Mouse (Mus musculus): ENCODE measurements at regions not wholly inside any gene's neighbourhood (a gene's known extent, or its start where the extent isn't known, plus 50 kb on each side); places are given as distances from the start of the nearest gene placed in this dataset.

DNA sequence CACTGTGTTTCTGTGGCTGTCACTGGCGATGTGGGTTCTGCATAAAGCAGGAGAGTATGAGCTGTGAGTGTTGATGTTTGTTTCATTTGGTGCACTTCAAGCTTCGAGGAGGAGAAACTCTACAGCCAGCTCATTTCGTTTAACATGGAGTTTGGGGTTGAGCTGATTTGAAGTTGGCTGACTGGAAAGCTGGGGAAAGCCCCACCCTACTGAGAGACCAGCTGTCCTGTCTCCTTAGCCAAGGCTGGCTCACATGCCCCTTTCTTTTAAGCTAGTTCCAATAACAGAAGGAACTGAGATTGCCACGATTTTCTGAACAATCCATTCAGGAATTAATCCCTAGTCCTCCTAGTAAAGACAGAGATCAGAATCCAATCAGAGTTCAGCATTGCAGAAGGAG is 157.6 kb upstream of the Cox10 start:
- no peak for DNase-seq (ENCODE audit: inconsistent age in 2 of 2, low spot score in 1 of 2)

DNA sequence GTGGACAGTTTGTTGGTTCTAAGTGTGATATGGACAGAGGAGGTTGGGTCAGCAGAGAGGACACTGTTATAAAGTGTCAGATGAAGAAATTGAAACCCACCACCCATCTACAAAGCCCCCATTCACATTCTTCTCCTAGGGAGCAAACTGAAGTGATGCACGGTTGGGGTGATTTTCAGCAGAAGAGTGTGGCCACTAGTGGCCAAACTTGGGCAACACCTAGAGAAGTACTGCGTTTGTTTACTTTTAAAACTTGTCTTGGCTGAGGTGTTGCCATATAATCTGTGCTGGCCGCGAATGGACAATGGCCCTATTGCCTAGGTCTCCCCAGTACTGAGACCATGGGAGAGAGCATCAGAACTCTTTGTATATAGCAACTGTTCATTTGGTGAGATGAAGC is 150.8 kb upstream of the Cox10 start:
- no peak for DNase-seq (ENCODE audit: inconsistent age in 2 of 2, low spot score in 1 of 2)

DNA sequence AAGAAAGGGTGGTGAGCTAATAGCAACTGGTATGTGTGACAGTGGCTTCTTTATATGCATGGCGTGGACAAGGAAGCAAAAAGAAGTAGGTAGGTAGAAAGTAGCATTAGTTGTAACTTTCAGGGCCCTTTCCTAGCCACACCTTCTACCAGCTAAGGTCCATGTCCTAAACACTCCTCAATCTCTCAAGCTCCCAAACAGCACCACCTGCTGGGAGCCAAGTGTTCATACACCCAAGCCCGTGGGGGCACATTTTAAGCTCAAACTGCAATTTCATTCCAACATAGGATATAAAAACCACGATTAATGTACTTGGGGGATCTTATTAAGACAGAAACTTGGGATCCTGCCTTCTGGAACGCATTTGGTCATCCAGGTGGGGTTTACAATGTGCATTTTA is 141.6 kb upstream of the Cox10 start:
- no peak for DNase-seq (ENCODE audit: inconsistent age in 2 of 2, low spot score in 1 of 2)

- no peak for DNase-seq (ENCODE audit: inconsistent age in 2 of 2, low spot score in 1 of 2)
Observed at GRCm38 (mm10) chr11:64217181-64217580, 137.9 kb upstream of the Cox10 start.

GRCm38 (mm10) chr11:64210916-64211315 is 131.6 kb upstream of the Cox10 start:
- DNase-seq (ENCODE audit: inconsistent age in 2 of 2, low spot score in 1 of 2), result no peak

DNA sequence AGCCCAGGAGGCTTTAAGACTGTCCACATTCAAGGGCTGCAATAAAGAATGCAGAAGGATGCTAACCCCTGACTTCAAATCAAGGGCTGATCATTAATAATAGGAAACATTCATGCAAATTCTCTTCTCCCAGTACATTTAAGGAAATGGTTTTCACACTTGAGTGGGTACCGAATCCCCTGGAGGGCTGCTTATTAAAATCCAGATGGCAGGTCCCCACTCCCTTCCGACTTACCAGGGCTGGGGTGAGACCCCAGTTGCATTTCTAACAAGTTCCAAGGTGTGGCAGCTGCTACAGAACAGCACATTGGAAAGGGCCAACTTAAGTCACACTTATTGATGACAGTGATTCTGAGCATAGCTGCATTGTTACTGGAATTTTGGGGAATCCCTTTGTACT is 129.0 kb upstream of the Cox10 start:
- DNase-seq (ENCODE audit: inconsistent age in 2 of 2, low spot score in 1 of 2), result no peak

DNA sequence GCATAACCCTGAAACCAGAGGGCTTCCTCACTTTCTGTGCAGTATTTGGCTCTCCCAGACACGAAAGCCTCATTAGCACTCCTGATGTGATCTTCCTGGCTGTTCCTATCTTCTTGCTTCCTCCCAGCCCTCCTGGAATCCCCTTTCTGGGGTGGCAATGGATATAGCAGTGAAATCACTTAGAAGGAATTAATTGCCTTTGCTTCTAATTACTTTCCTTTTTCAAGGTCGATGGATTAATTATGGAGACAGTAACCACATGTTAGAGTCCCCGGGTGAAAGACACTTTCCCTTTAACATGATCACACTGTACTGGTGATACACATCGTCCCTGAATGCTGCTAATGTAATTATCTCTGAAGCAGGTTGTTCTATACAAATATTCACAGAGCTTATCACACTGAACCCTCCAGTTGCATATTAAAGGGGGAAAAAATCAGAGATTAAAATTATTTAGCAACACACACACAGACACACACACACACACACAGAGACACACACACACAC is 128.1 kb upstream of the Cox10 start:
- DNase-seq (ENCODE audit: inconsistent age in 2 of 2, low spot score in 1 of 2), result no peak

DNA sequence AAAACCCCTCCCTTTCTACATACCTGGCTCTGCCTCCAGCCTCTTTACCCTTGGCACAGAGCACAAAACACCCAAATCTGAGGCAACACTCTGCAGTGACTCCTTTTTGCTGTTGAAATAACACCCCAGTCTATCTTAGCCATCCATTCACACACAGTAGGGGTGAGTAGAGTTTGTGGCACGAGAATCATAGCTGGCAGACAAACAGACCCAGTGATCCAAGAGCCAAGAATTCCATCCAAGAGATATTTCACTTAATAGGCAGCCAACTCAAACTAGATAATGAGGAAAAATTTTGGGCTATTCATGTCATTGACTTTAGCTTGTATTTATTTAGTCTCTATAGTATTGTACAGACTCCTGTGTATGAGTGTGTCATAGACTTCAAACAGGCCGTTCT is 126.9 kb upstream of the Cox10 start:
- DNase-seq (ENCODE audit: inconsistent age in 2 of 2, low spot score in 1 of 2), result no peak

DNA sequence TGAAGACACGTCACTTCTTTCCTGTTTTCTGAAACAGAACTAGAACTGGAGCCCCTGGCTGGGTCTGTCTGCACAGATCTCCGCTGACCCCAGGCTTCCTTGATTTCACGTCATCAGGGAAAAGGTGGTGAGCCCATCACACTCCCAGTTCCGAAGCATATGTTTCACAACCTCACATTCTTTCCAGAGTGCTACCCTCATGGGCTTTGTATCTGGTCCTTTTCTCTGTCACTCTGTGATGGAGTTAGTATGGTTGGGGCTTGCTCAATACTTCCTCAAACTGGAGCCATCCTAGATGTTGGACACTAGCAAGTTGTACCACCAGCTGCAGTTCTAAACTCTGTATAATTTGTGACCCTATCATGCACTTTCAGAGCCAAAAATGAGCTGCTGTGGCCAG is 125.8 kb upstream of the Cox10 start:
- DNase-seq (ENCODE audit: inconsistent age in 2 of 2, low spot score in 1 of 2), result no peak

- no peak for DNase-seq (ENCODE audit: inconsistent age in 2 of 2, low spot score in 1 of 2)
Observed at GRCm38 (mm10) chr11:64204305-64204704, 125.0 kb upstream of the Cox10 start.

- no peak for DNase-seq (ENCODE audit: inconsistent age in 2 of 2, low spot score in 1 of 2)
Observed at GRCm38 (mm10) chr11:64200874-64201273, 121.6 kb upstream of the Cox10 start.

DNA sequence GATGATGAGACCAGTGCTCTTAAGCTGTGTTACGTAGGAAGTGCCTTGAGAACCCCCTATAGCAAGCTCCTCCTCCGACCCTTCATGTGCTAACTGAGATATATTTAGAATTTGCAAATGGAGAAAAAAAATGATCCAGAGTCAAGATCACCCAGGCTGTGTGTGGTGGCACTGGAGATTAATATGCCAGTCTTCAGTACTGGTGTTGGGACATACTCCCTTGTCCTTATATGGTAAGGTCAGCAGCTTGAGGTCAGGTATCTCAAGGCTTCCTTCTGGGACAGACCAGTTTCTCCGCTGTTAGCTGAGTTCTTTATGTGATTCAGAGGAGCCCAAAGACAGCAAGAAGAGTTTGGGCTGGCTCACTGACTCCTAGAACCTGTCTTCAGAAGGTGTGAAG is 116.0 kb upstream of the Cox10 start:
- DNase-seq (ENCODE audit: inconsistent age in 2 of 2, low spot score in 1 of 2), result no peak

- no peak for DNase-seq (ENCODE audit: inconsistent age in 2 of 2, low spot score in 1 of 2)
Observed at GRCm38 (mm10) chr11:64188701-64189100, 109.4 kb upstream of the Cox10 start.

DNA sequence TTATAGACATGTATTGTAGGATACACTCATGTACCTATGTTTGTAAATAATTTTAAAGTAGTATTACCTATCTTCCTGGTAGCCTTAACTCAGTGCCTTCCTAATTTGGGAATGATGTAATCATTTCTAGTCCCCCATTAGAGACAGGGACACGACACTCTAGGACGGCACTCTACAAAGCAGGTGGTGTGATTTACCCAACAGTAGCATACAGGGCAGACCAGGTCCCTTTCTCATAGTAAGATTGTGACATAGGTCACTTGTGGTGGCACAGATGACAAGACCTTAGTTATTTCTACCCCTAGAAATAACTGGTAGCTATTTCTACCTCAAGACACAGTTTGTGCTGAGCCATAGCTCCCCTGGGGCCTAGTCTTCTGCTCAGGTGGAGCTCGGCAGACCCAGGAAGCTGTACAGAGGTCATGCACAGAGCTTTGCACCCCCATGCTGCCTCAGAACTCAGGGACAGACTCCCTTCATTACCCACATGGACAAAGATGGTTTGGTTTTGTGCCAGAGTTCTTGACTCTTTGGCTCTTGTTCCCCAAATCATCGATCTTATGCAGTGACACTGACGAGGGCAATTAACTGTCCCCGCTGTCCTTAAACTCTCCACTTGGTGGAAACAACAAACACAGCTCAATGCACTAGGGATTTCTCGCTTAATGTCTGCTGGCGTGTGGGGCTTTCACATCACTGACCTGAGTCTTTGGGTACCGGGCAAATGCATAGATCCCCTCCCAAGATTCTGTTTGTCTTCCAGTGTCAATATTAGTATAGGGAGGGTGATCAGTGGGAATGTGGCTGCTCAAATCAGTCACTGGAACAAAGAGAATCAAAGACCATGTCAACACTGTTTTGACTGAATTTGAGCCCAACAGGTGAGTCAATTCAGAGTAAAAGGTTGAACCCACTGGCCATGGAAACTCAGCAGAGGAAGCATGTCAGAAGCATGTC is 108.5 kb upstream of the Cox10 start:
- DNase-seq (ENCODE audit: inconsistent age in 2 of 2, low spot score in 1 of 2), result no peak

DNA sequence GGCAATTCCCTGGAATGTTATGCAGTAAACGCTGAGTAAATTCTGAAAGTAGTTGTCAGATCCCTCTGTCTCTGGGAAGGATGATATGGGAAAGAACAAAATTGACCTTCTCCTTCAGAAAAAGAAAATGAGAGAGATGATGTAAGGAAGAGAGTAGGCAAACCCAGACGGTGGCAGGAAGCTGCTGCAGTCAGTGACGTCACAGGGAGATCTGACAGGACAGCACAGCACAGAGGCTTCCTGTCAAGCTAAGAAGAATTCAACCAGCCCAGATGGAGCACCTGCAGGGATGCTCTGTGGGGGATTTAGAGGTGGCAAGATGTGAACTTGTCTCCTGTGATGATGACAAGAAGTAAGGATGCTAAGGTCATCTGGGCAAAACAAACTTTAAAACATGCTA is 107.7 kb upstream of the Cox10 start:
- no peak for DNase-seq (ENCODE audit: inconsistent age in 2 of 2, low spot score in 1 of 2)

DNA sequence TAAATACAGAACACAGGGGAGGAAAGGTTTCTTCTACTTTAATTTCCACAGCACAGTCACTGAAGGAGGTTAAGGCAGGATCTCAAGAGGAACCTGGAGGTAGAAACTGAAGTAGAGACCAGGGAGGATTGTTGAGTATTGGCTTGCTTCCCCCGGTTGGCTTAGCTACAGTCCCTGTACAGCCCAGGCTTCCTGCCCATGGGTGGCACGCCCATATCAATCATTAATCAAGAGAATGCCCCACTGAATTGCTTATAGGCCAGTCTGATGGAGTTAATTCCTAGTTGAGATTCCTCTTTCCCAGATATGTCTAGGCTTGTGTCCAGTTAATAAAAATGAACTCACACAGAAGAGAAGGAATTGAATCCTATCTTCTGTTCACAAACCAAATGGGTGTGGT is 107.3 kb upstream of the Cox10 start:
- DNase-seq (ENCODE audit: inconsistent age in 2 of 2, low spot score in 1 of 2), result no peak

DNA sequence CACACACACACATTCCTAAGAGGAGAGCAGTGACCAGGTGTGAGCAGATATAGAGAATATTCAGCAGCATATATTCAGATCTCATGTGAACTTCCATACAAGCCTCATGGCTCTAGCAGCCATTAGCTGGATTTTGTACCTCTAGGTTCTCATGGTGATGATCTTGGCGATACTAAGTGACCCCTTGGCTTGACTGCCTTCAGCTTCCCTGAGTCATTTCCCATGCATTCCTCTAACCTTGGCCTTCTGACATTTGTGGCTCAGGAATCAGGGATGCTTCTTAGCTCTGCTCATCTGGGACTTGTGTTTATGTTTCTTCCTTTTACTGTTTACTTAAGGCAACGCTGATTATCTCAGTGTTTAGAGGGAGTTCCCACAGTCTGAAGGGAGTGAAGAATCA is 100.8 kb upstream of the Cox10 start:
- no peak for DNase-seq (ENCODE audit: inconsistent age in 2 of 2, low spot score in 1 of 2)

GRCm38 (mm10) chr11:64173421-64174062 is 94.3 kb upstream of the Cox10 start:
- DNase-seq (ENCODE audit: inconsistent age in 2 of 2, low spot score in 1 of 2), result no peak

GRCm38 (mm10) chr11:64172926-64173325 is 93.7 kb upstream of the Cox10 start:
- no peak for DNase-seq (ENCODE audit: inconsistent age in 2 of 2, low spot score in 1 of 2)

DNA sequence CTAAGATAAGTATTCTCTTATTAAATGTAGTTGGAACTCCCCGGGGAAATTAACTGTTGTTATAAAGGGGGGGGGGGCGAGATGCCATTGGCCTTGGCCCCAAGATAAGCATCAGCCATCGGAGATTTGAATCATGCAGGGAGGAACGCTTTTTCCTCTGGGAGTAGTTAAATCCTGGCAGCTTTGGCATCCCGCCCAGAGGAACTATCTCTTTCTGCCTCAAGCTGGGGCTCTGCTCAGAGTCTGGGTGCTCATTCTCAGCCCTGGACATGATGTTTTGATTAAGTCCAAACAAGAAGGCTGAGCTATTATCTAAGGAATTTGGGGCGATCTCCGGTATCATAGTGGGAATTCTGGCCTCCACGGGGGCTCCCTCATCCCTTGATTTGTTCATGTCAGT is 89.4 kb upstream of the Cox10 start:
- peak; percentile 83 to 87 for DNase-seq (ENCODE audit: inconsistent age in 2 of 2, low spot score in 1 of 2)

- DNase-seq (ENCODE audit: inconsistent age in 2 of 2, low spot score in 1 of 2), result peak; percentile 28 to 55
Observed at GRCm38 (mm10) chr11:64164796-64165195, 85.5 kb upstream of the Cox10 start.

- DNase-seq (ENCODE audit: inconsistent age in 2 of 2, low spot score in 1 of 2), result no peak
Observed at GRCm38 (mm10) chr11:64158281-64158680, 79.0 kb upstream of the Cox10 start.
